ENCODE assay signal across 8 mouse cellular contexts in genomic region chr6:119108466-119109394, GRCm38 (mm10).
DNase-seq lines count a peak whose midpoint lies in the region; ATAC-seq and TF ChIP-seq lines count a peak whose summit lies in the region.

No protein-coding gene starts in this region.

- TF ChIP-seq POLR2A in thymus, adult 2 months (IDR thresholded peaks at IDR 0.05; ENCODE audit: control insufficient read depth, extremely low read depth, insufficient read depth, low read length, poor library complexity) = no peak

- H3K27ac ChIP-seq in forebrain, postnatal 0 days (ENCODE audit: low read depth, low read length) = peak overlapping the region; percentile 96
- H3K27ac ChIP-seq in liver, embryonic 15.5 days (replicated peaks) = no peak overlapping the region
- peak overlapping the region; percentile 66 for H3K27ac ChIP-seq in neural tube, embryonic 12.5 days
- no peak overlapping the region for H3K27ac ChIP-seq in thymus, adult 2 months (ENCODE audit: control insufficient read depth, insufficient read depth, low read length)

- peak overlapping the region; percentile 88 for H3K9ac ChIP-seq in forebrain, postnatal 0 days
- H3K9ac ChIP-seq in liver, embryonic 15.5 days = no peak overlapping the region
- H3K9ac ChIP-seq in neural tube, embryonic 12.5 days = peak overlapping the region; percentile 82

- H3K27me3 ChIP-seq in forebrain, postnatal 0 days (ENCODE audit: insufficient read depth, low read length) = no peaks in the 10 kb centered on the region
- H3K27me3 ChIP-seq in liver, embryonic 15.5 days = peaks cover 97% of the 10 kb centered on the region
- peaks cover 23% of the 10 kb centered on the region for H3K27me3 ChIP-seq in neural tube, embryonic 12.5 days (replicated peaks)
- peaks cover 6% of the 10 kb centered on the region; the same call in 1 of the 2 replicates for H3K27me3 ChIP-seq in thymus, adult 2 months (ENCODE audit: control insufficient read depth, insufficient read depth, low read length)

- TF ChIP-seq CTCF in forebrain, postnatal 0 days (IDR thresholded peaks at IDR 0.05; ENCODE audit: low read depth) = peak; percentile 86
- TF ChIP-seq CTCF in thymus, adult 2 months (IDR thresholded peaks at IDR 0.05; ENCODE audit: borderline replicate concordance, control insufficient read depth, extremely low read depth, insufficient read depth, low read length, poor library complexity) = no peak

- no peaks in the 10 kb centered on the region for H3K36me3 ChIP-seq in forebrain, postnatal 0 days (ENCODE audit: insufficient read depth)
- no peaks in the 10 kb centered on the region for H3K36me3 ChIP-seq in liver, embryonic 15.5 days (replicated peaks)
- no peaks in the 10 kb centered on the region for H3K36me3 ChIP-seq in neural tube, embryonic 12.5 days
- H3K36me3 ChIP-seq in thymus, adult 2 months (ENCODE audit: control insufficient read depth, insufficient read depth, low read length) = no peaks in the 10 kb centered on the region

- intact Hi-C loops in heart, postnatal 25 days (cut with DNase I) = loop anchor here (5.0 kb wide), 1 partner anchor 461 kb away; no protein-coding TSS in a partner anchor

- H3K9me3 ChIP-seq in forebrain, postnatal 0 days (ENCODE audit: low read length) = no peaks in the 10 kb centered on the region
- H3K9me3 ChIP-seq in liver, embryonic 15.5 days (replicated peaks) = no peaks in the 10 kb centered on the region
- H3K9me3 ChIP-seq in neural tube, embryonic 12.5 days = no peaks in the 10 kb centered on the region

- peak; percentile 84 for DNase-seq in NIH3T3 (ENCODE audit: low read depth)
- peak; percentile 73 for DNase-seq in cerebellum, adult 11-12 months
- DNase-seq in forebrain, postnatal 0 days = peak; percentile 91
- peak; percentile 14 for DNase-seq in heart, postnatal 25 days (ENCODE audit: low spot score)
- DNase-seq in kidney, postnatal 36 days = peak; percentile 45 to 66
- DNase-seq in thymus, adult 2 months = peak; percentile 62

- H3K4me2 ChIP-seq in forebrain, postnatal 0 days (ENCODE audit: low read depth) = peak overlapping the region; percentile 81
- H3K4me2 ChIP-seq in liver, embryonic 15.5 days = peak overlapping the region; percentile 76
- H3K4me2 ChIP-seq in neural tube, embryonic 12.5 days (replicated peaks) = peak overlapping the region; percentile 96

- H3K4me1 ChIP-seq in forebrain, postnatal 0 days (ENCODE audit: insufficient read depth) = peaks cover 27% of the 10 kb centered on the region
- peaks cover 17% of the 10 kb centered on the region for H3K4me1 ChIP-seq in liver, embryonic 15.5 days (replicated peaks)
- peaks cover 8% of the 10 kb centered on the region; the same call in 1 of the 2 replicates for H3K4me1 ChIP-seq in neural tube, embryonic 12.5 days
- peaks cover 6% of the 10 kb centered on the region; the same call in 1 of the 2 replicates for H3K4me1 ChIP-seq in thymus, adult 2 months (replicated peaks; ENCODE audit: control insufficient read depth, insufficient read depth, low read length)

- ATAC-seq in forebrain, postnatal 0 days = peak; percentile 89
- peak; percentile 42 for ATAC-seq in liver, embryonic 15.5 days (ENCODE audit: insufficient read depth)
- peak; percentile 82 for ATAC-seq in neural tube, embryonic 12.5 days (ENCODE audit: low FRiP score, low read depth)

- 3% methylated on average over 53 of the region's 93 CpGs for WGBS in forebrain, postnatal 0 days
- under 1% methylated on average over 66 of the region's 93 CpGs for WGBS in liver, embryonic 15.5 days (ENCODE audit: insufficient replicate concordance)
- under 1% methylated on average over 75 of the region's 93 CpGs for WGBS in neural tube, embryonic 12.5 days
- under 1% methylated on average over 75 of the region's 93 CpGs for WGBS in thymus, adult 2 months

- H3K4me3 ChIP-seq in forebrain, postnatal 0 days (ENCODE audit: low read depth, low read length) = peak overlapping the region; percentile 76
- peak overlapping the region; percentile 50 for H3K4me3 ChIP-seq in liver, embryonic 15.5 days (replicated peaks)
- H3K4me3 ChIP-seq in neural tube, embryonic 12.5 days = peak overlapping the region; percentile 67
- H3K4me3 ChIP-seq in thymus, adult 2 months (ENCODE audit: control insufficient read depth, insufficient read depth, low read length) = peak overlapping the region; percentile 26

Comparison
In these comparisons a context has a peak if more than half of its experiments do, and no peak if none do; other contexts are left out.
1. DNase-seq: peak in every context shown above with its lines; median percentile 91 in forebrain, postnatal 0 days; 84 in NIH3T3; 73 in cerebellum, adult 11-12 months; 62 in thymus, adult 2 months; 56 in kidney, postnatal 36 days; 14 in heart, postnatal 25 days.
2. H3K27ac ChIP-seq: peak in forebrain, postnatal 0 days (single experiment) and neural tube, embryonic 12.5 days (single experiment); none in liver, embryonic 15.5 days (single experiment) and thymus, adult 2 months (single experiment).
3. H3K4me3 ChIP-seq: peak in every context shown above with its lines; median percentile 76 in forebrain, postnatal 0 days; 67 in neural tube, embryonic 12.5 days; 50 in liver, embryonic 15.5 days; 26 in thymus, adult 2 months.
4. Peak in every context shown above with its lines, with median percentiles within 50 percentile points of each other: ATAC-seq and H3K4me2 ChIP-seq.